Mouse (Mus musculus) fat pad, adult 2 months (tissue): Measurements from ENCODE around the gene Jmjd1c.

Experiments used
- DNase-seq: peaks from one replicate; pipeline ENCODE4 v3.0.0-alpha.2; 2011; ENCODE audit warnings: low read depth, low spot score; ENCODE audit errors: extremely low read depth

The Jmjd1c gene

DNA sequence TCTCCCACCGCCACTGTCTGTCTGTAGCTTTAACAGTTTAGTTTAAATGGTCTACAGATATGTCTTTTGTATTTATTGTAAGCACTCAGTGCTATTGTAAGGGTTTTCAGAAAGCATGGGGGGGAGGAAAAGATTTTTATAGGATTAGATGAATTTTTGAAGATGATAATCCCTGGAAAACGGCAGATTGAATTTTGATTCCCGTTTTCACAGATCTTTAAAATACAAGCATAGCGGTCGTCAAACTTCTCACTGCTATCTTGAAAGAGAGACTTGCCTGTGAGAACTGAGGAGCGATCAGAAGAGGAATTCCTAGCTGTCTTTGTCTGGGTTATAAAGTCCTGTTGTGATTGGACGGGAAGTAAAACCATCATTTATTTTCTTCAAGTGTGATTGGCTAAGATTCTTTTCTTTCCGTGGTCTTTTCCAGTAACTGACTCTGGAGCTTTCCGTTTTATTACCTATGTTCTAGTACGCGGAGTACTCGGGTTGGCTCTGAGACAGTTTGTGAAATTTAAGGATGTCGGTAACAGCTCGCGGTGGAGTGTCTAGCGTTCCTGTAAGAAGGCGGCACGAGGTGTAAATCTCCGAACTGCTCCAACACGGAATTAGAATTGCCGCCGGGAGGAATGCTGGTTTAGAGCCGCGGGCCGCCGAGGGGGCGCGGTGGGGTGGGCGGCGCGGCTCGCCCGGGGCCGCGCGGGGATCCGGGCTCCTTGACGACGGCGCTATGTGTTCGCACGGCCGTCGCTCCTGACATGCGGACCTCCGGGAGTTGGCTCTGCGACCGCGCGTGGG is 30.3 kb downstream of the Jmjd1c start:
- DNase-seq = peak; percentile 75

- DNase-seq = no peak
Observed at GRCm38 (mm10) chr10:67126859-67127758, 31.2 kb downstream of the Jmjd1c start.

DNA sequence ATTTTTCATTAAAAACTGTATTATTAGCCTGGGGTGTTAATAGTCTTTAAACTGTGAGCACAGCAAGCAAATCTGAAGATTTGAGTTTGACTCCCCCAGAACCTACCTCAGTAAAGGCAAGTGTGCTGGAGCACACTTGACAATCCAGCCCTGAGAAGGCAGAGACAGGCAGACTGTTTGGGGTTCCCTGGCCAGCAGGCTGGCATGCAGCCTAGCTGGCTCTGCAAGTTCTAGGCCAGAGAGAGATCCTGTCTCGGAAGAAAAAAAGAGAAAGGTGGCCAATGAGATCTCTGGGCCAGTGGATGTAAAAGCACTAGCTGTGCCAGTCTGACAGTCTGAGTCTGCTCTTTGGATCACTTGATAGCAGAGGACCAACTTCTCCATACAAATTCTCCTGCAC is 33.6 kb downstream of the Jmjd1c start:
- DNase-seq = no peak

GRCm38 (mm10) chr10:67131709-67132108 is 35.8 kb downstream of the Jmjd1c start:
- no peak for DNase-seq

DNA sequence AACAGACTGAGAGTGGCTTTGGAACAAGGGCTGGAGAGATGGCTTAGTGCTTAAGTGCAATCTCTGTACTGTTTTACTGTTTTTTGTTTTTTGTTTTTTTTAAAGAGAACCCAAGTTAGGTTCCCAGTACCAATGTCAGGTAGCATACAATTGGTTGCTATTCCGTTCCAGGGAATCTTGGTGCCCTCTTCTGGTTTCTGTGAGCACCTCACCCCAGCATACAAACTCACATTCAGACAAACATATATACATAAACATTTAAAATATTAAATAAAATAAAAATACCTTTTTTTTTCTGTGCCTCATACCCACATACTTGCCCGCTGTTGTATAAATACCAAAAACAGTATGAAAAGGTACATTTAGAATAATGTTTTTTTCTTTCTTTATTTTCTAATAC is 38.4 kb downstream of the Jmjd1c start:
- no peak for DNase-seq

- no peak for DNase-seq
Observed at GRCm38 (mm10) chr10:67137437-67137836, 41.5 kb downstream of the Jmjd1c start.

GRCm38 (mm10) chr10:67143661-67144060 is 47.7 kb downstream of the Jmjd1c start:
- no peak for DNase-seq

GRCm38 (mm10) chr10:67144269-67144668 is 48.3 kb downstream of the Jmjd1c start:
- DNase-seq = no peak

DNA sequence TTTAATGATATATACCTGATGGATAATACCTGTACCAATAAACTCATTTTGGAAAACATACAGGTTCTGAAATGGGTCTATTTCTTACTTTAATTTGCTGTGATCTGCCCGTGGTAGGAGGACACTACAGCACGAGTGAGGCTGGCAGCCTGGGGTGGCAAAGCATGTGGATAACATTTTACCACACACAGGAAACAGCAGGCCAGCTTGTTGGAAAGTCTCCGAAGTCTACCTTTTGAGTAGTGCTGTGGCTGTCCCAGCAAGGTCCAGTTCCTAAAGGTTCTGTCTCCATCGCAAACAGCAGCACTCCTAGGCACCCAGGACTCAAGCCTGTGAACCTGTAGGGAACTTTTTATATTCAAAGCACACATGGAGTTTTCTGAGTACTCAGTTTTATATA is 49.7 kb downstream of the Jmjd1c start:
- DNase-seq = no peak

GRCm38 (mm10) chr10:67151766-67152165 is 55.8 kb downstream of the Jmjd1c start:
- DNase-seq = no peak

DNA sequence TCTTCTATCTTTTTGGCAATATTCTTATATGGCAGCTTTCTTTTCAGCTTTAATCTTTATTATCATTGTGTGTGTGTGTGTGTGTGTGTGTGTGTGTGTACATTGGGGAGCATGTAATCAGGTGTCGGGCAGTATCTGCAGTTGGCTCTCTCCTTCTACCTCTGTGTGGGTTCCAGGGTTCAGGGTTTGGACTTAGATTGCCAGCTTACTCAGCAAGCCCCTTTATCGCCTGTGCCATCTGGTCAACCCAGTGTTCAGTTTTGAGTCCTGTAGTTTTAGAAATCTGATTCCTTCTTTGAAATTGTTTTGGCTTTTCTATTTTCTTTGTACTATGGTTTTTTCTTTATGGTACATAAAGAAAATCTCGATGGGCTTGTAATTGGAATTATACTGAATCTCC is 58.7 kb downstream of the Jmjd1c start:
- DNase-seq = no peak

DNA sequence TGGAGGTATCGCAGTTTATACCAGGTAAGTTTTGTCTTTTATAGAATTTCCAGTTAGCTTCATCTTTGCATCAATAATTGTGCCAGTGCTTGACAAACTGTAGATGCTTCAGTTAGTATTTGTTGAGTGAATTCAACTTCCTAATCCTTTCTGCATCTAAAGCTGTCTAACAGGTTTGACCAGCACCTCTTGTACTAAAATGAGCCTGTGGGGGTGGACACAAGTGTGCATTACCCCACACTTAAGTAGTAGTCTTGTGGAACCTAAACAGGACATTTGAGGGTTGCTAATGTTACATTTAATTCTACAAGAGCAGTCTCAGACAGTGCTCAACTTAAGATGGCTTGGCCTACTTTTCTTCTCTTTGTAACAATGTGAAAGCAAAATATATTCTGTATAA is 78.1 kb downstream of the Jmjd1c start:
- DNase-seq = peak; percentile 73

DNA sequence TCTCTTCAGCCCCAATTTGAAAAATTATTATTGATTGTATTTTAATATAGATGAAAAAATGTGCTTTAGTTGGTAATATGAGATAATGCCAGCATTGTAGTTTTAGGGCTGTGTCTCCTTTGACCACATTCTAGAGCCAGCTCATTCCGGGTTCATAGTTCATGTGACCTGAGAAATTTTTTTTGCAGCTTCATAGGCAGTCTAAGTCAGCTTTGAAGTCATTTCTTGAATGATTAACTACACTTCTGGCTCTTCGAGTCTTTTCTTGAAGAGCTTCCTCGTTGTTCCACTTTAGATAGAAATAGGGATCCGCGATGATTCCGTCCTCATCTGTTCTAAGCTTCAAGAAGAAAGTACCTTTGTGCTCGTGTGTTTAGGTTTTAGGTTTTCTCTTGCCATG is 80.1 kb downstream of the Jmjd1c start:
- DNase-seq = no peak

DNA sequence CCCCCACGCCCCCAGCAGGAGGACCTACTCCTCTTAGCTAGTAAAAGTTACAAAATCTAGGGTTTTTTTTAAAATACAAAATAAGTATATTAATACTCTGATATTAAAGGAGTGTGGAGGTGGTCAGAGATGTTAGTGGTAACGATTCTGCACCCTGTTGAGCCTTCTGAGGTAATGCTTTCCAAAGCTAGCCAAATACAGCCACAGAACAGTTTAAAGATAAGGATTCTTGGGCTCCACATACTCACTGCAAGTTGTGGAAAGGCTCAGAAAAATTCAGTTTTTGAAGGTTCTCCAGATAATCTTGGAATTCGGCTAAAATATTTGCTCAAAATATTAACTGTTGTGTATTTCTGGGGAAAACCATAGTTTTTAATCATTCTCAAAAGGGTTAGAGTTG is 81.0 kb downstream of the Jmjd1c start:
- DNase-seq = no peak

DNA sequence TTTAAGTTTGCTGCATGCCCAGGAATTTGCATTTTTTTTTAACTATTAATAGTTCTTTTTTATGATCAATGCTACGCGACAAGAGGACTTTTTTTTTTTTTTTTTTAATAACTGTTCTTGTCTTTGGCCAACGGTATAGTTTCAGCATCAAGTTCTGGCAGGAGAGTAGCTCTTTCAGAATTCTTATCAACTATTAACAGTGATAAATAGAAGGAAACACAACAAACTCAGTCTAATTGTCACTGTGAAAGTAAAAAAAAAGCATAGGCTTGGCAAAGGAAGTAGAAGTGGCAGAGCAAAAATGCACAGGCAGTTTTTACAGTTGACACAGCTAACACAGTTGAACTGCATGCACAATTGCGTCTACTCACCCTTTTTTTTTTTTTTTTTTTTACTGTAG is 81.5 kb downstream of the Jmjd1c start:
- no peak for DNase-seq

DNA sequence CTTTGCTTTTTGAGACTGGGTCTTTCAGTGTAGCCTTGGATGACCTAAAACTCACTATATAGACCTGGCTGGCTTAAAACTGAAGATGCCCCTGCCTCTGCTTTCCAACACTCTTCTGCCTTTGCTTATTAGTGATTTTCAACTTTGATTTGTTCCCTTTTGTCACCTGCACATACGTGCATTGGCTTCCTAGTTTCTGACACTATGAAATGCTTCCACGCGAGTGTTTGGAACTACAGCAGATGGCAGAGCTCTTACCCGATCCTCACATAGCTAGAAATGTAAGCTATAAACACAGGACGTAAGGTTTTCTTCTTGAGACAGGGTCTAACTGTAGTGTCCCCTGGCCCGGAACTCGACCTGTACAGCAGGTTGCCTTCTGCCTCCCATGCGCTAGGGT is 84.1 kb downstream of the Jmjd1c start:
- no peak for DNase-seq

GRCm38 (mm10) chr10:67180799-67181198 is 84.9 kb downstream of the Jmjd1c start:
- no peak for DNase-seq

GRCm38 (mm10) chr10:67182651-67183050 is 86.7 kb downstream of the Jmjd1c start:
- no peak for DNase-seq

DNA sequence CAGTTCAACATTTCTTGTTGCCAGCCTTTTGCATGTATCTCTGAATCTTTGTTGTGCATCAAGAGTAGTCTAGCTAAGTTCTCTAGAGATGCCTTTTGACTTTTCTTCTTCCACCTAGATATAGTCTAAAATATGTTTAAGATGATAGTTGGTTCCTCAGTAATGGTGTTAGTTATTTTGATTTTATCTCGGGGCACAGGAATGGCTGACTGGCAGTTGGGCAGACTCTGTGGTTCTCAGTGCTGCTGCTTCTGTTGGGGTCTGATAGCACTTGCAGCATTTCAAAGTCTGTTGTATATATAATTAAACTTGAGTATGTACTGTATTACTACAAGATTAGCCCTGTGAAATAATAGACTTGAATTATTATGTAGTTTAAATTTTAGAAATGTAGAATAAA is 87.2 kb downstream of the Jmjd1c start:
- DNase-seq = no peak

- DNase-seq = no peak
Observed at GRCm38 (mm10) chr10:67184441-67185070, 88.6 kb downstream of the Jmjd1c start.

DNA sequence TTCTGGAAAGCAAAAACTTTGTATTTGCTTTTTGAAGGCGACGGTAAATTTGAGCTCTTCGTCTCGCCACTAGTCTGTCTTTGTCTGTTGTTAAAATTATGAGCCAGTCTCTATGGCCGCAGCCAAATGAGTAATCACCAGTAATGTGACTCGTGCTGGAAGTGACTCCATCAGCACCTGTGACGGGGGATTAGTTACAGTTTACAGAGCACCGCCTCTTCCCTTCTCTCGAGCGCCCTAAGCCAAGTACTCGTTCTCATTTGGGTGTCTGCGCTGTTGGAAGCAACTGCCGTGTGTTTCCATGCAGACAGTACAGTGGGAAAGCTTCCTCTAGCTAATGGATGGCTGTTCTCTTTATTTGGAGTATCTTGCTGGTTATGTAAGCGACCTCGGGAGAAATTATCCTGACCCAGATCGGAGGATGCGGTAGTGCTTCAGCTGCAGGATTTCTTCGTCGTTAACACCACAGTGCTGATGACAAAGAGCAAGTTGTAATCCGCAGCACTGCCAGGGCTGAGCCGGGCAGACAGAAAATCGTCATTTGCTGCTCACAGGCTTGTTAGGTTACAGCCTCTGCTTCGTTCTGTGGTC is 89.7 kb downstream of the Jmjd1c start:
- peak; percentile 85 for DNase-seq
